Mouse (Mus musculus) forebrain, postnatal 0 days (tissue): ENCODE data around the gene 6720489N17Rik. TPM values are rescaled to one million over a fixed set of nuclear protein-coding genes. Genes with fewer than 3 reads are reported as not detected.

Source experiments
- microRNA-seq, 2 experiments: library from miRNA; unstranded; fragments of <30 nt; microRNA quantifications; one replicate each; pipeline ENCODE4; 2016
- polyA plus RNA-seq: library from polyadenylated mRNA; unstranded; fragments of >200 nt; fragmentation: Nextera tagmentation; extraction: Ambion mirVana; gene quantifications from 2 replicates; pipeline ENCODE4 v1.2.1, GENCODE M21; 2015
- total RNA-seq: library from RNA; depleted of rRNA; stranded (reverse); fragments of >200 nt; gene quantifications from 2 replicates; pipeline ENCODE4 v1.2.3, GENCODE M21; 2014; rRNA removed

6720489N17Rik gene
- total and polyA plus RNA-seq, 2 experiments from 2014 or later = 3.8 to 5.6 TPM

Small RNAs within 50 kb of the gene (microRNA-seq; reads per million reads assigned to microRNA genes)
- gene Gm24020 = 0 reads per million in 2 experiments

Other genes starting within 250 kb of the 6720489N17Rik start
- 1.2 and 4.5 TPM in 2 replicates for gene Gm3604, start 241.0 kb downstream of the 6720489N17Rik start, total RNA-seq
- 1.3 and 2.2 TPM in 2 replicates for gene Gm3604, start 241.0 kb downstream of the 6720489N17Rik start, polyA plus RNA-seq
- 6.6 and 9.3 TPM in 2 replicates for gene Gm49359, start 157.3 kb downstream of the 6720489N17Rik start, total RNA-seq
- 4.0 and 9.1 TPM in 2 replicates for gene Gm49359, start 157.3 kb downstream of the 6720489N17Rik start, polyA plus RNA-seq
- gene Zfp935, start 65.7 kb downstream of the 6720489N17Rik start, total RNA-seq = 0.62 TPM in 1 of 2 replicates, not detected in the other
- gene Zfp935, start 65.7 kb downstream of the 6720489N17Rik start, polyA plus RNA-seq = not detected in 2 replicates
- 6.0 and 7.3 TPM in 2 replicates for gene Zfp934, start 53.0 kb downstream of the 6720489N17Rik start, total RNA-seq
- 6.3 and 8.2 TPM in 2 replicates for gene Zfp934, start 53.0 kb downstream of the 6720489N17Rik start, polyA plus RNA-seq
- 18.6 and 22.2 TPM in 2 replicates for gene Platr25, start 136.5 kb upstream of the 6720489N17Rik start, total RNA-seq
- gene Platr25, start 136.5 kb upstream of the 6720489N17Rik start, polyA plus RNA-seq = 18.4 and 18.7 TPM in 2 replicates
- gene Gm5141, start 161.6 kb upstream of the 6720489N17Rik start, total RNA-seq = 6.6 and 8.1 TPM in 2 replicates
- 3.6 and 6.0 TPM in 2 replicates for gene Gm5141, start 161.6 kb upstream of the 6720489N17Rik start, polyA plus RNA-seq
- gene Fbp2, start 234.2 kb upstream of the 6720489N17Rik start, total RNA-seq = 0.46 and 0.62 TPM in 2 replicates
- 1.1 and 1.2 TPM in 2 replicates for gene Fbp2, start 234.2 kb upstream of the 6720489N17Rik start, polyA plus RNA-seq